Mouse (Mus musculus) right cerebral cortex, adult 2 months (tissue): ENCODE data around the gene Olfr913.

ENCODE experiments used
- DNase-seq, 2 experiments: peaks; one replicate each; pipeline ENCODE4 v3.0.0; 2021 to 2022; ENCODE audit warnings: low spot score in 2 of 2

Gene Olfr913

DNA sequence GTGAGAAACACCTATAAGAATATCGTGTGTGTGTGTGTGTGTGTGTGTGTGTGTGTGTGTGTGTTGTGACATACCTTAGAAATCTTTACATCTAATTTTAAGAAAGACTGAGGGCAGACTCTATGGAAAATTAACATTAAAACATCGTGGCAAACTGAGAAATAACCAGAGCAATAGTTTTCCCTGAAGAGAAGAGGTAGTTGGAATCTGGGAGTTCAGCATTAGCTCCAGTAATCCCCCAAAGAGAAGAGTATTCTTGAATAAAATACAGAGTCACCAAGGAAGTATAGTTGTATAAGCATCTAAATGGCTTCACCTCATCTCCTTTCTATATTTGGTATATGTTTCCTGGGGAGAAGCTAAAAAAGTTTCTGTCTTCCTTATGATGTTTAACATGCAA lies at the start of gene Olfr913:
TSS of gene Olfr913 (plus strand) at position 301 of the 400 bp plus-strand sequence.
- no peak for DNase-seq

DNA sequence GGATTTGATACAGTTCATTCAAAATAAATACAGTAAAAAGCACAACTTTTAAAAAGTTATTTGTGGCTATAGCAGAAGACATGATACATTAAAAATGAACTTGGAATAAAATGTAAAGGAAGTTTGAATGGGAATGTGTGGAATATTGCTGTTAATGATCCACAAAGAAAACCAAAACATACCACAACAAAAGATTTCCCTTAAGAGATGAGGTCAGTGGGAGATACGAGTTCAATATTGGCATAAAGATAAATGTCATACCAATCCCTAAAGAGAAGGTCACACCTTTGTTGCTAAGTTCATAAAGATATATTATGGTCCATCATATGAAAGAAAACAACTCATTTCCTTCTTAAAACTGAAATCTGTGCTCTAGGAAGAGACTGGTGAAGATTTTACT lies 12.7 kb upstream of the Olfr913 start, which contains the start of gene Olfr912:
TSS of gene Olfr912 (plus strand) at position 301 of the 400 bp plus-strand sequence.
- no peak for DNase-seq

DNA sequence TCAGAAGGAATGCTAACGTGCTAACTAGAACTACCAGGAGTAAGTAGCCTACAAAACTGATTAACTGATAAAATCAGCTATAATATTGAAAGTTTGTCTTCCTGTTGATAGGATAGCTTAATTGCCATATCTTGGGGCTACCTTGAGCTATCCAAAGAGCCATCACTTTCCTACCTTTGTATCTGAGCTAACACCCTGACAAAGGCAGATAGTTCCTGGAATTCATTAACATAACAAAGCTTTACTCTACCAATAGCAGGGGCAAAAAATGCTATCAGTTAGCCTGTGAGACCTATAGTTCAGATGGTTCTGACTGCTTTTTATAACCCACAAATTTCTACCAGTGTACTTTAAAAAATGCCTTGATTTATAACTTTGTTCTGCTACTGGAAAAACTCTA lies 1.5 kb upstream of the Olfr913 start:
- DNase-seq, result no peak

DNA sequence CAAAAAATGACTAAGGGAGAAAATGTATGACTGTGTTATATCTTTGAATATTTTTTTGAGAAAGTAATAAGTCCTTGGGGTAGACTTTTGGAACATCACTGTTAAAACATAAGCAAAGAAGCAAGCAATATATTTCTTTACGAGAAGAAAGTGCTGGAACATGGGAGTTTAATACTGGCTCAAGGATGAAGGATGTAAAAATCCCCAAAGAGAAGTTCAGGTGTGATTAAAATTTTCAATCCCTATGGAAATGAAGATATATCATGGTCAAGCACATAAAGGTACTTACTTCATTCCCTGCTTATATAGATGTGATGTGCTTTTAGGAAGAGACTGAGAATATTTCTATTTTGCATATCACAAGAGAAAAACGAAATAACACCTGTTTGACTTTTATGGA lies 12.2 kb downstream of the Olfr913 start, which contains the start of gene Olfr914:
TSS of gene Olfr914 (plus strand) at position 301 of the 400 bp plus-strand sequence.
- DNase-seq, result no peak

DNA sequence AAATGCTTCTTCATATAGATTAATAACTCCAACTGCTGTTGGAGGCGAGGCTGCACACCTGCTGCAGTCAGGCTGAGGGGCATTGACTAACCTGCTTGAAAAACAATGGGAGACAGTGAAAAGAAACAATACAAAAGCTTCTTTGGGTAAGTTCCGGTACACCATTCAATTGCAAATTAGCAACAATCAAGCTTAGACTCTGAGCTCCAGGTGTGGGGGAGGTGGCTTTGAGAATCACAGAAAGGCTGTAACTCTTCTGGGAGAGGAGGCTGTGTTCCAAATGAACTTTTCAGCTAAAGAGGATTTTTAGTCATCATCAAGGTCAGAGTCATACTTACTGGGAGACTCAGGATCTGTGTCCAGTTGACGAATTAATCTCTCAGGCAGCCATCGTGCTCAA lies 39.8 kb downstream of the Olfr913 start:
- no peak for DNase-seq
